Mouse (Mus musculus) heart, adult 2 months (tissue): Measurements from ENCODE around the gene Gm10024. TPM values are rescaled to one million over a fixed set of nuclear protein-coding genes. Genes with fewer than 3 reads are reported as not detected.
A peak's percentile ranks its signal among the peaks of the same experiment; 100 is the strongest.
"Not testable (repeated sequence)": the region's sequence is repeated elsewhere in the genome, so short reads cannot be mapped to it uniquely, and the experiment has no call there.

Source experiments
- DNase-seq, 2 experiments: peaks; one replicate each; pipeline ENCODE4 v3.0.0; 2021
- H3K27ac ChIP-seq: fragments of 200-600 bp; 2 replicates; pipeline ENCODE4 v1.8.1; 2022
- H3K27me3 ChIP-seq: fragments of 200-500 bp; 2 replicates; pipeline ENCODE4 v1.6.1; 2012; ENCODE audit warnings: mild to moderate bottlenecking, low read length, inconsistent platforms, mixed read lengths; ENCODE audit not compliant: control insufficient read depth, insufficient read depth
- H3K36me3 ChIP-seq: fragments of 200-500 bp; 2 replicates; pipeline ENCODE4 v1.6.1; 2012; ENCODE audit warnings: low read length, inconsistent platforms; ENCODE audit not compliant: control insufficient read depth, insufficient read depth
- H3K4me1 ChIP-seq: fragments of 200-500 bp; 2 replicates; pipeline ENCODE4 v1.6.1; 2011; ENCODE audit warnings: low read length; ENCODE audit not compliant: control insufficient read depth, insufficient read depth
- H3K4me3 ChIP-seq: fragments of 200-600 bp; 2 replicates; pipeline ENCODE4 v1.8.1; 2022
- H3K79me2 ChIP-seq: fragments of 200-500 bp; replicated peaks from 2 replicates; pipeline ENCODE4 v1.6.1; 2012; ENCODE audit warnings: mild to moderate bottlenecking, inconsistent platforms, low read length, moderate library complexity, mixed read lengths; ENCODE audit not compliant: control insufficient read depth, insufficient read depth
- H3K9ac ChIP-seq: fragments of 200-500 bp; 2 replicates; pipeline ENCODE4 v1.6.1; 2012; ENCODE audit warnings: low read depth, mild to moderate bottlenecking, control low read depth, inconsistent platforms, low read length, mixed read lengths
- CTCF ChIP-seq: fragments of 200-600 bp; IDR thresholded peaks from 2 replicates; pipeline ENCODE4 v1.8.1; 2022; ENCODE audit warnings: antibody characterized with exemption, mild to moderate bottlenecking, moderate library complexity
- EP300 ChIP-seq: fragments of 200-500 bp; IDR thresholded peaks from 2 replicates; pipeline ENCODE4 v1.6.1; 2011; ENCODE audit warnings: low read depth, low read length, control low read depth; ENCODE audit not compliant: insufficient read depth
- WGBS: fragments of 180-500 bp; shearing (Covaris S2); methylation state at CpG from one replicate; pipeline ENCODE4 v1.1.7; 2018; 5-methylcytosine and 5-hydroxymethylcytosine counted together
- intact Hi-C: fragments of 180-260 bp; cut with DNase I; formaldehyde crosslinking; loops from one replicate; pipeline ENCODE4 v1.15.1; 2025
- polyA plus RNA-seq: library from polyadenylated mRNA; depleted of rRNA; stranded (reverse); fragments of >200 nt; gene quantifications from 2 replicates; pipeline ENCODE4 v1.2.3, GENCODE M21; 2012; rRNA removed
- total RNA-seq, 2 experiments: library from RNA; stranded (reverse); gene quantifications; 2 replicates each; pipeline ENCODE4 v1.2.3; 2021

The Gm10024 gene
- total and polyA plus RNA-seq, 3 experiments, result not detected

GRCm38 (mm10) chr10:77752312-77752711, 41.1 kb downstream of the Gm10024 start:
- H3K9ac ChIP-seq, intact Hi-C loops, H3K79me2 ChIP-seq, H3K4me3 ChIP-seq, H3K27me3 ChIP-seq, DNase-seq, H3K4me1 ChIP-seq, H3K27ac ChIP-seq, H3K36me3 ChIP-seq: not testable (repeated sequence)
- TF ChIP-seq CTCF, result 0 out of 2 replicates have a peak, but pooled peaks have one; percentile 12
- 53% methylated on average over 3 of the region's 3 CpGs for WGBS

GRCm38 (mm10) chr10:77753448-77753847, 42.2 kb downstream of the Gm10024 start:
- TF ChIP-seq EP300, result no peak
- TF ChIP-seq CTCF, result peak; percentile 31
- Histone ChIP-seq H3K27ac (no peak overlapping the region), H3K79me2 (no peaks in the 10 kb centered on the region), H3K36me3 (no peaks in the 10 kb centered on the region), H3K4me3 (no peak overlapping the region), H3K27me3 (no peaks in the 10 kb centered on the region), H3K4me1 (no peaks in the 10 kb centered on the region), H3K9ac (no peak overlapping the region)
- intact Hi-C loops, result no loop called here
- no peak for DNase-seq

GRCm38 (mm10) chr10:77759582-77759981, 48.3 kb downstream of the Gm10024 start, which contains the start of gene Gm3233:
Gene Gm3233, minus strand, starts transcription at chr10:77759682.
- H3K9ac ChIP-seq, H3K27ac ChIP-seq, intact Hi-C loops, H3K27me3 ChIP-seq, DNase-seq, H3K4me1 ChIP-seq, H3K36me3 ChIP-seq, H3K79me2 ChIP-seq, H3K4me3 ChIP-seq: not testable (repeated sequence)
- 67% methylated on average over 1 of the region's 1 CpGs for WGBS

Other genes with a start within 250 kb of the Gm10024 start
- gene Fam207a, start 195.7 kb upstream of the Gm10024 start, total RNA-seq, result 10 to 100 TPM in 1 of 2 experiments, 1 to 10 TPM in 1; 8.2 to 10.3 TPM
- 10.4 and 11.1 TPM in 2 replicates for gene Fam207a, start 195.7 kb upstream of the Gm10024 start, polyA plus RNA-seq
- gene Itgb2, start 181.2 kb upstream of the Gm10024 start, total RNA-seq, result 10 to 100 TPM in 1 of 2 experiments, 1 to 10 TPM in 1; 7.1 to 11.2 TPM
- 6.0 and 11.6 TPM in 2 replicates for gene Itgb2, start 181.2 kb upstream of the Gm10024 start, polyA plus RNA-seq
- gene Pttg1ip, start 129.7 kb upstream of the Gm10024 start, total RNA-seq, result 100 to 1,000 TPM; 131 to 132 TPM
- 119 and 168 TPM in 2 replicates for gene Pttg1ip, start 129.7 kb upstream of the Gm10024 start, polyA plus RNA-seq
- gene Sumo3, start 105.4 kb upstream of the Gm10024 start, total RNA-seq, result 10 to 100 TPM; 66.4 to 67.8 TPM
- gene Sumo3, start 105.4 kb upstream of the Gm10024 start, polyA plus RNA-seq, result 122 and 167 TPM in 2 replicates
- gene Gm49325, start 105.3 kb upstream of the Gm10024 start, total RNA-seq, result 10 to 100 TPM; 15.5 to 15.8 TPM
- not detected in 2 replicates for gene Gm49325, start 105.3 kb upstream of the Gm10024 start, polyA plus RNA-seq
- 10 to 100 TPM; 74.6 to 80.9 TPM for gene Ube2g2, start 89.2 kb upstream of the Gm10024 start, total RNA-seq
- 53.5 and 69.7 TPM in 2 replicates for gene Ube2g2, start 89.2 kb upstream of the Gm10024 start, polyA plus RNA-seq
- not detected for gene Tspear, start 24.9 kb upstream of the Gm10024 start, total RNA-seq
- gene Tspear, start 24.9 kb upstream of the Gm10024 start, polyA plus RNA-seq, result not detected in 2 replicates
- gene Gm19402, start 20.7 kb upstream of the Gm10024 start, total RNA-seq, result not detected
- gene Gm19402, start 20.7 kb upstream of the Gm10024 start, polyA plus RNA-seq, result not detected in 2 replicates
- not detected for gene Gm9508, start 14.2 kb upstream of the Gm10024 start, total RNA-seq
- not detected in 2 replicates for gene Gm9508, start 14.2 kb upstream of the Gm10024 start, polyA plus RNA-seq
- gene Gm10272, start 4.8 kb upstream of the Gm10024 start, total RNA-seq, result not detected
- gene Gm10272, start 4.8 kb upstream of the Gm10024 start, polyA plus RNA-seq, result not detected in 2 replicates
- gene Gm10142, start 4.3 kb downstream of the Gm10024 start, total RNA-seq, result not detected
- gene Gm10142, start 4.3 kb downstream of the Gm10024 start, polyA plus RNA-seq, result not detected in 2 replicates
- gene Krtap12-1, start 9.1 kb downstream of the Gm10024 start, total RNA-seq, result not detected
- not detected in 2 replicates for gene Krtap12-1, start 9.1 kb downstream of the Gm10024 start, polyA plus RNA-seq
- gene Gm10100, start 15.0 kb downstream of the Gm10024 start, total RNA-seq, result not detected
- gene Gm10100, start 15.0 kb downstream of the Gm10024 start, polyA plus RNA-seq, result not detected in 2 replicates
- gene Gm18596, start 31.2 kb downstream of the Gm10024 start, total RNA-seq, result not detected
- not detected in 2 replicates for gene Gm18596, start 31.2 kb downstream of the Gm10024 start, polyA plus RNA-seq
- not detected for gene Gm9736, start 39.9 kb downstream of the Gm10024 start, total RNA-seq
- not detected in 2 replicates for gene Gm9736, start 39.9 kb downstream of the Gm10024 start, polyA plus RNA-seq
- gene Gm3233, start 48.2 kb downstream of the Gm10024 start, total RNA-seq, result not detected
- not detected in 2 replicates for gene Gm3233, start 48.2 kb downstream of the Gm10024 start, polyA plus RNA-seq
- not detected for gene Gm3238, start 59.9 kb downstream of the Gm10024 start, total RNA-seq
- not detected in 2 replicates for gene Gm3238, start 59.9 kb downstream of the Gm10024 start, polyA plus RNA-seq
- not detected for gene Gm7138, start 65.5 kb downstream of the Gm10024 start, total RNA-seq
- gene Gm7138, start 65.5 kb downstream of the Gm10024 start, polyA plus RNA-seq, result not detected in 2 replicates
- gene Gm3250, start 71.1 kb downstream of the Gm10024 start, total RNA-seq, result not detected
- gene Gm3250, start 71.1 kb downstream of the Gm10024 start, polyA plus RNA-seq, result not detected in 2 replicates
- not detected for gene Gm7137, start 76.7 kb downstream of the Gm10024 start, total RNA-seq
- not detected in 2 replicates for gene Gm7137, start 76.7 kb downstream of the Gm10024 start, polyA plus RNA-seq
- not detected for gene Gm9639, start 83.6 kb downstream of the Gm10024 start, total RNA-seq
- not detected in 2 replicates for gene Gm9639, start 83.6 kb downstream of the Gm10024 start, polyA plus RNA-seq
- not detected for gene Gm19668, start 87.7 kb downstream of the Gm10024 start, total RNA-seq
- gene Gm19668, start 87.7 kb downstream of the Gm10024 start, polyA plus RNA-seq, result not detected in 2 replicates
- not detected for gene Gm9507, start 100.4 kb downstream of the Gm10024 start, total RNA-seq
- gene Gm9507, start 100.4 kb downstream of the Gm10024 start, polyA plus RNA-seq, result not detected in 2 replicates
- not detected for gene Gm2696, start 103.2 kb downstream of the Gm10024 start, total RNA-seq
- gene Gm2696, start 103.2 kb downstream of the Gm10024 start, polyA plus RNA-seq, result not detected in 2 replicates
- not detected for gene Krtap10-4, start 115.6 kb downstream of the Gm10024 start, total RNA-seq
- not detected in 2 replicates for gene Krtap10-4, start 115.6 kb downstream of the Gm10024 start, polyA plus RNA-seq
- not detected for gene Krtap10-10, start 124.5 kb downstream of the Gm10024 start, total RNA-seq
- gene Krtap10-10, start 124.5 kb downstream of the Gm10024 start, polyA plus RNA-seq, result not detected in 2 replicates
- gene Gm36176, start 135.3 kb downstream of the Gm10024 start, total RNA-seq, result not detected
- not detected in 2 replicates for gene Gm36176, start 135.3 kb downstream of the Gm10024 start, polyA plus RNA-seq
- gene Gm10318, start 141.4 kb downstream of the Gm10024 start, total RNA-seq, result not detected
- gene Gm10318, start 141.4 kb downstream of the Gm10024 start, polyA plus RNA-seq, result not detected in 2 replicates
- not detected for gene Gm3285, start 150.5 kb downstream of the Gm10024 start, total RNA-seq
- not detected in 2 replicates for gene Gm3285, start 150.5 kb downstream of the Gm10024 start, polyA plus RNA-seq
- gene Lrrc3, start 191.1 kb downstream of the Gm10024 start, total RNA-seq, result under 1 TPM; 0.57 to 0.86 TPM
- gene Lrrc3, start 191.1 kb downstream of the Gm10024 start, polyA plus RNA-seq, result 0.62 and 0.85 TPM in 2 replicates